Mouse (Mus musculus): Measurements from ENCODE around the gene Metap1d. TPM values are rescaled to one million over a fixed set of nuclear protein-coding genes. Genes with fewer than 3 reads are reported as not detected.

The Metap1d gene
- total RNA-seq, 2 experiments from 2014 or later = 18.9 to 20.2 TPM

- intact Hi-C loops (cut with DNase I) = no loop called here
- no peak overlapping the region for H3K27ac ChIP-seq
- no peak for DNase-seq (ENCODE audit: extremely low spot score in 1 of 2, low spot score in 2 of 2)
- no peak overlapping the region for H3K4me3 ChIP-seq
- no peak for TF ChIP-seq CTCF (IDR thresholded peaks at IDR 0.05)
Measured at GRCm38 (mm10) chr2:71458624-71459023, 5.5 kb downstream of the Metap1d start.

GRCm38 (mm10) chr2:71459659-71460058 is 6.6 kb downstream of the Metap1d start:
- intact Hi-C loops (cut with DNase I) = no loop called here
- no peak for DNase-seq (ENCODE audit: extremely low spot score in 1 of 2, low spot score in 2 of 2)
- H3K4me3 ChIP-seq = no peak overlapping the region
- no peak for TF ChIP-seq CTCF (IDR thresholded peaks at IDR 0.05)
- H3K27ac ChIP-seq = no peak overlapping the region

- intact Hi-C loops (cut with DNase I) = no loop called here
- TF ChIP-seq CTCF (IDR thresholded peaks at IDR 0.05) = no peak
- no peak overlapping the region for H3K27ac ChIP-seq
- no peak overlapping the region for H3K4me3 ChIP-seq
- no peak for DNase-seq (ENCODE audit: extremely low spot score in 1 of 2, low spot score in 2 of 2)
Measured at GRCm38 (mm10) chr2:71461139-71461538, 8.1 kb downstream of the Metap1d start.

- intact Hi-C loops (cut with DNase I) = no loop called here
- DNase-seq (ENCODE audit: extremely low spot score in 1 of 2, low spot score in 2 of 2) = no peak
- H3K4me3 ChIP-seq = no peak overlapping the region
- TF ChIP-seq CTCF (IDR thresholded peaks at IDR 0.05) = no peak
- no peak overlapping the region for H3K27ac ChIP-seq
Measured at GRCm38 (mm10) chr2:71461589-71461988, 8.5 kb downstream of the Metap1d start.

GRCm38 (mm10) chr2:71462066-71462465 is 9.0 kb downstream of the Metap1d start:
- Histone ChIP-seq H3K4me3 (no peak overlapping the region), H3K27ac (no peak overlapping the region)
- intact Hi-C loops (cut with DNase I) = no loop called here
- TF ChIP-seq CTCF (IDR thresholded peaks at IDR 0.05) = no peak
- no peak for DNase-seq (ENCODE audit: extremely low spot score in 1 of 2, low spot score in 2 of 2)

- Histone ChIP-seq H3K4me3 (no peak overlapping the region), H3K27ac (no peak overlapping the region)
- TF ChIP-seq CTCF (IDR thresholded peaks at IDR 0.05) = no peak
- intact Hi-C loops (cut with DNase I) = no loop called here
- DNase-seq (ENCODE audit: extremely low spot score in 1 of 2, low spot score in 2 of 2) = no peak
Measured at GRCm38 (mm10) chr2:71462553-71462952, 9.5 kb downstream of the Metap1d start.

- H3K27ac ChIP-seq = no peak overlapping the region
- intact Hi-C loops (cut with DNase I) = no loop called here
- H3K4me3 ChIP-seq = no peak overlapping the region
- DNase-seq (ENCODE audit: extremely low spot score in 1 of 2, low spot score in 2 of 2) = no peak
- TF ChIP-seq CTCF (IDR thresholded peaks at IDR 0.05) = no peak
Measured at GRCm38 (mm10) chr2:71466103-71466502, 13.0 kb downstream of the Metap1d start.

- no peak for TF ChIP-seq CTCF (IDR thresholded peaks at IDR 0.05)
- H3K4me3 ChIP-seq = no peak overlapping the region
- intact Hi-C loops (cut with DNase I) = no loop called here
- no peak overlapping the region for H3K27ac ChIP-seq
- no peak for DNase-seq (ENCODE audit: extremely low spot score in 1 of 2, low spot score in 2 of 2)
Measured at GRCm38 (mm10) chr2:71466861-71467450, 13.9 kb downstream of the Metap1d start.

GRCm38 (mm10) chr2:71471094-71471493 is 18.0 kb downstream of the Metap1d start:
- intact Hi-C loops (cut with DNase I) = no loop called here
- no peak for TF ChIP-seq CTCF (IDR thresholded peaks at IDR 0.05)
- no peak for DNase-seq (ENCODE audit: extremely low spot score in 1 of 2, low spot score in 2 of 2)
- H3K27ac ChIP-seq = no peak overlapping the region
- no peak overlapping the region for H3K4me3 ChIP-seq

GRCm38 (mm10) chr2:71473830-71474229 is 20.8 kb downstream of the Metap1d start:
- intact Hi-C loops (cut with DNase I) = no loop called here
- Histone ChIP-seq H3K27ac (no peak overlapping the region), H3K4me3 (no peak overlapping the region)
- no peak for DNase-seq (ENCODE audit: extremely low spot score in 1 of 2, low spot score in 2 of 2)
- TF ChIP-seq CTCF (IDR thresholded peaks at IDR 0.05) = no peak

GRCm38 (mm10) chr2:71474345-71474744 is 21.3 kb downstream of the Metap1d start:
- Histone ChIP-seq H3K4me3 (no peak overlapping the region), H3K27ac (no peak overlapping the region)
- no peak for DNase-seq (ENCODE audit: extremely low spot score in 1 of 2, low spot score in 2 of 2)
- intact Hi-C loops (cut with DNase I) = no loop called here
- TF ChIP-seq CTCF (IDR thresholded peaks at IDR 0.05) = no peak

- intact Hi-C loops (cut with DNase I) = no loop called here
- TF ChIP-seq CTCF (IDR thresholded peaks at IDR 0.05) = no peak
- Histone ChIP-seq H3K27ac (no peak overlapping the region), H3K4me3 (no peak overlapping the region)
- DNase-seq (ENCODE audit: extremely low spot score in 1 of 2, low spot score in 2 of 2) = no peak
Measured at GRCm38 (mm10) chr2:71475311-71475710, 22.2 kb downstream of the Metap1d start.

- intact Hi-C loops (cut with DNase I) = no loop called here
- no peak for DNase-seq (ENCODE audit: extremely low spot score in 1 of 2, low spot score in 2 of 2)
- no peak overlapping the region for H3K4me3 ChIP-seq
- TF ChIP-seq CTCF (IDR thresholded peaks at IDR 0.05) = no peak
- H3K27ac ChIP-seq = no peak overlapping the region
Measured at GRCm38 (mm10) chr2:71475760-71476159, 22.7 kb downstream of the Metap1d start.

Data from left cerebral cortex, adult 2 months (tissue).